Mouse (Mus musculus) myocyte (in vitro differentiated cells): ENCODE results near the gene Heatr5a. TPM values are rescaled to one million over a fixed set of nuclear protein-coding genes. Genes with fewer than 3 reads are reported as not detected.

ENCODE experiments used
- H3K27me3 ChIP-seq: one replicate; pipeline ENCODE4 v1.6.1; 2011; ENCODE audit not compliant: control insufficient read depth, insufficient read depth, insufficient read length
- H3K36me3 ChIP-seq: one replicate; pipeline ENCODE4 v1.6.1; 2011; ENCODE audit not compliant: control insufficient read depth, insufficient read depth
- H3K4me2 ChIP-seq: one replicate; pipeline ENCODE4 v1.6.1; 2011; ENCODE audit warnings: low read depth, control low read depth
- H3K4me3 ChIP-seq: one replicate; pipeline ENCODE4 v1.5.1; 2011; ENCODE audit warnings: mild to moderate bottlenecking, control low read depth, moderate library complexity
- H3K79me2 ChIP-seq: one replicate; pipeline ENCODE4 v1.6.1; 2011; ENCODE audit not compliant: control insufficient read depth, insufficient read depth
- H3ac ChIP-seq: one replicate; pipeline ENCODE4 v1.6.1; 2011; ENCODE audit not compliant: control insufficient read depth, insufficient read length
- CEBPB ChIP-seq: IDR thresholded peaks from 2 replicates; pipeline ENCODE4 v1.6.1; 2011; ENCODE audit warnings: mild to moderate bottlenecking, moderate library complexity; ENCODE audit not compliant: poor library complexity, insufficient read depth, severe bottlenecking
- E2F4 ChIP-seq: IDR thresholded peaks from one replicate; pipeline ENCODE4 v1.6.1; 2011; ENCODE audit warnings: mild to moderate bottlenecking, control low read depth, moderate library complexity; ENCODE audit not compliant: insufficient read depth
- MAX ChIP-seq: IDR thresholded peaks from one replicate; pipeline ENCODE4 v1.6.1; 2011; ENCODE audit warnings: low read depth, mild to moderate bottlenecking, control low read depth
- MYOD1 ChIP-seq, 3 experiments: IDR thresholded peaks; one replicate each; pipeline ENCODE4 v1.6.1; 2011; ENCODE audit warnings: control low read depth in 2 of 3, low read depth in 2 of 3, mild to moderate bottlenecking in 2 of 3, moderate library complexity in 1 of 3; ENCODE audit not compliant: insufficient read length in 2 of 3, control insufficient read depth in 1 of 3
- MYOG ChIP-seq, 3 experiments: IDR thresholded peaks; one replicate each; pipeline ENCODE4 v1.6.1; 2011; ENCODE audit warnings: control low read depth in 2 of 3, low read depth in 2 of 3, mild to moderate bottlenecking in 2 of 3; ENCODE audit not compliant: insufficient read length in 2 of 3, control insufficient read depth in 1 of 3, insufficient read depth in 1 of 3
- POLR2A ChIP-seq: IDR thresholded peaks from one replicate; pipeline ENCODE4 v1.6.1; 2011; ENCODE audit warnings: low read depth, mild to moderate bottlenecking, control low read depth, moderate library complexity; ENCODE audit not compliant: insufficient read length
- POLR2AphosphoS2 ChIP-seq: IDR thresholded peaks from one replicate; pipeline ENCODE4 v1.6.1; 2011; ENCODE audit warnings: low read depth, control low read depth; ENCODE audit not compliant: insufficient read length
- REST ChIP-seq: IDR thresholded peaks from one replicate; pipeline ENCODE4 v1.6.1; 2011; ENCODE audit warnings: mild to moderate bottlenecking, control low read depth, moderate library complexity; ENCODE audit not compliant: insufficient read depth, insufficient read length
- SRF ChIP-seq: IDR thresholded peaks from one replicate; pipeline ENCODE4 v1.6.1; 2011; ENCODE audit warnings: low read depth; ENCODE audit not compliant: control insufficient read depth, insufficient read length
- TCF12 ChIP-seq: IDR thresholded peaks from one replicate; pipeline ENCODE4 v1.6.1; 2011; ENCODE audit warnings: mild to moderate bottlenecking, control low read depth; ENCODE audit not compliant: poor library complexity, insufficient read depth, severe bottlenecking
- TCF3 ChIP-seq: IDR thresholded peaks from one replicate; pipeline ENCODE4 v1.6.1; 2011; ENCODE audit warnings: low read depth, control low read depth; ENCODE audit not compliant: insufficient read length
- USF1 ChIP-seq: IDR thresholded peaks from one replicate; pipeline ENCODE4 v1.6.1; 2011; ENCODE audit warnings: low read depth, mild to moderate bottlenecking, control low read depth, moderate library complexity
- polyA plus RNA-seq: library from polyadenylated mRNA; unstranded; fragments of >200 nt; fragmentation: generic; extraction: Trizol; gene quantifications from one replicate; pipeline ENCODE4 v1.2.1, GENCODE M21; 2012; ENCODE audit warnings: missing spikeins

The Heatr5a gene
- polyA plus RNA-seq: 10.3 TPM

- H3K36me3 ChIP-seq: no peaks in the 10 kb centered on the region
- H3K27me3 ChIP-seq: no peaks in the 10 kb centered on the region
- peaks cover 21% of the 10 kb centered on the region for H3K79me2 ChIP-seq
- H3K4me2 ChIP-seq: peak within 1 kb of the TSS; percentile 87
- H3K4me3 ChIP-seq: peak within 1 kb of the TSS; percentile 53
- peak within 1 kb of the TSS; percentile 58 for H3ac ChIP-seq
- TF ChIP-seq TCF3 (peak; percentile 6), MYOG (IDR thresholded peaks at IDR 0.05; ENCODE audit: control insufficient read depth in 1 of 3, insufficient read depth in 1 of 3, insufficient read length in 2 of 3, low read depth in 2 of 3) (peak in 1 of 3 experiments; percentile 56), POLR2A (peak; percentile 87), E2F4 (no peak), SRF (peak; percentile 89), MAX (no peak), MYOD1 (IDR thresholded peaks at IDR 0.05; ENCODE audit: control insufficient read depth in 1 of 3, insufficient read length in 2 of 3, low read depth in 2 of 3) (peak in 2 of 3 experiments; percentile 2 to 50), REST (no peak), USF1 (no peak), POLR2AphosphoS2 (peak; percentile 70), TCF12 (no peak), CEBPB (no peak)
These were observed at the start of gene Heatr5a for GRCm38 (mm10) chr12:51971070-51971664. TSS of gene Heatr5a (minus strand) at chr12:51971321.

GRCm38 (mm10) chr12:52014494-52015029 is 43.4 kb upstream of the Heatr5a start:
- Histone ChIP-seq H3K4me2 (no peak overlapping the region), H3K4me3 (no peak overlapping the region), H3K79me2 (no peaks in the 10 kb centered on the region), H3K36me3 (no peaks in the 10 kb centered on the region), H3ac (no peak overlapping the region), H3K27me3 (no peaks in the 10 kb centered on the region)
- no peak for TF ChIP-seq MYOG (IDR thresholded peaks at IDR 0.05; ENCODE audit: control insufficient read depth in 1 of 3, insufficient read depth in 1 of 3, insufficient read length in 2 of 3, low read depth in 2 of 3)
- TF ChIP-seq POLR2A: no peak
- TF ChIP-seq POLR2AphosphoS2: no peak
- no peak for TF ChIP-seq SRF
- TF ChIP-seq CEBPB: no peak
- TF ChIP-seq MYOD1 (IDR thresholded peaks at IDR 0.05; ENCODE audit: control insufficient read depth in 1 of 3, insufficient read length in 2 of 3, low read depth in 2 of 3): no peak
- TF ChIP-seq E2F4: no peak
- TF ChIP-seq TCF12: no peak
- no peak for TF ChIP-seq USF1
- TF ChIP-seq MAX: no peak
- no peak for TF ChIP-seq TCF3

DNA sequence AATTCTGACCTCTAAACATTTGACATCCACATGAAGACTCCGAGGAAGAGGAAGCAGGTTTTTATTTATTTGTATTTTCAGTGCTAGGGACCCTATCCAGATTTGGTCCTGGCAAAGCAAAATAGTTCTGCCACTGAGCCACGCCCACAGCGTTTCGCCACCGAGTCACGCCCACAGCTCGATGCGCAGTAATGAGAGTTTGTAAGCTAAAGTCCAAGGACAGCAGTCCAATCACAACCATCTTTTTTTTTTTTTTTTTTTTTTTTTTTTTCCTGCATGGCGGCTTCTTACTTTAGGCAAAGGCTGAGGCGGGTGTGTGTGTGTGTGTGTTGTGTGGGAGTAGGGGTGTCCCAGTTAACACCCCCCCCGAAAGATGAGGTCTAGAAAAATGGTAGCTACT is 42.9 kb upstream of the Heatr5a start:
- Histone ChIP-seq H3K36me3 (no peaks in the 10 kb centered on the region), H3K27me3 (no peaks in the 10 kb centered on the region), H3K4me2 (no peak overlapping the region), H3ac (no peak overlapping the region), H3K79me2 (no peaks in the 10 kb centered on the region), H3K4me3 (no peak overlapping the region)
- TF ChIP-seq MAX: no peak
- no peak for TF ChIP-seq SRF
- no peak for TF ChIP-seq REST
- no peak for TF ChIP-seq CEBPB
- TF ChIP-seq MYOD1 (IDR thresholded peaks at IDR 0.05; ENCODE audit: control insufficient read depth in 1 of 3, insufficient read length in 2 of 3, low read depth in 2 of 3): no peak
- TF ChIP-seq POLR2A: no peak
- TF ChIP-seq TCF12: no peak
- TF ChIP-seq MYOG (IDR thresholded peaks at IDR 0.05; ENCODE audit: control insufficient read depth in 1 of 3, insufficient read depth in 1 of 3, insufficient read length in 2 of 3, low read depth in 2 of 3): no peak
- TF ChIP-seq TCF3: no peak
- no peak for TF ChIP-seq POLR2AphosphoS2

DNA sequence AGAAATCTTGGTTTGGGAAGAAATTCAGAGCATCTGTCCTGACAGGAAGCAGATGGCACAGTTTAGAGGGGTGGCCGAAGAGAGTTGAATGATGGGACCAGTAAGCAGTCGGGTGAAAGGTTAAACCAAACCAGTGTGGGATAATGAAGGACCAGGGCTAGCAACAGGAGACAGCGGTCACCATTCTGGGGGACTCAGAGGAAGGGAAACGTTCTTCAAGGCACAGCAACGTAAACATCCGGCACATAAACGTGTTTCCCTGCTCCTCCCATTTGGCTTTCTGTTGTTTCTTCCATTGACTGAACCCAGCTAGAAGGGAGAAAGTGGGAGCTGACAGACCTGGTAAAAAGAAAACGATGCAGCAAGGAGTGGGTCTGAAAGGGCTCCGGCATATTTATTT is 42.2 kb upstream of the Heatr5a start:
- Histone ChIP-seq H3ac (no peak overlapping the region), H3K27me3 (no peaks in the 10 kb centered on the region), H3K4me3 (no peak overlapping the region), H3K79me2 (no peaks in the 10 kb centered on the region), H3K36me3 (no peaks in the 10 kb centered on the region), H3K4me2 (no peak overlapping the region)
- no peak for TF ChIP-seq MYOG (IDR thresholded peaks at IDR 0.05; ENCODE audit: control insufficient read depth in 1 of 3, insufficient read depth in 1 of 3, insufficient read length in 2 of 3, low read depth in 2 of 3)
- TF ChIP-seq TCF3: no peak
- no peak for TF ChIP-seq TCF12
- no peak for TF ChIP-seq CEBPB
- no peak for TF ChIP-seq SRF
- TF ChIP-seq POLR2A: no peak
- TF ChIP-seq MAX: no peak
- TF ChIP-seq E2F4: no peak
- TF ChIP-seq POLR2AphosphoS2: no peak
- TF ChIP-seq MYOD1 (IDR thresholded peaks at IDR 0.05; ENCODE audit: control insufficient read depth in 1 of 3, insufficient read length in 2 of 3, low read depth in 2 of 3): no peak
- TF ChIP-seq REST: no peak
- TF ChIP-seq USF1: no peak
